Mouse (Mus musculus) stomach, postnatal 0 days (tissue): ENCODE results near the gene 1700029F12Rik. TPM values are rescaled to one million over a fixed set of nuclear protein-coding genes. Genes with fewer than 3 reads are reported as not detected.

Experiments
- ATAC-seq: fragments of 200-750 bp; cut with Nextera tagmentation; 2 replicates; pipeline ENCODE4 v1.8.0; 2017; ENCODE audit not compliant: low FRiP score, low TSS enrichment
- DNase-seq: peaks from one replicate; pipeline ENCODE4 v3.0.0-alpha.2; 2016; ENCODE audit warnings: low spot score
- H3K27ac ChIP-seq: fragments of 300-500 bp; sonication (generic); replicated peaks from 2 replicates; pipeline ENCODE4 v1.5.1; 2014; ENCODE audit warnings: mild to moderate bottlenecking, control low read depth
- H3K27me3 ChIP-seq: fragments of 300-500 bp; sonication (generic); 2 replicates; pipeline ENCODE4 v1.6.1; 2014; ENCODE audit warnings: low read length; ENCODE audit not compliant: control insufficient read depth, insufficient read depth
- H3K36me3 ChIP-seq: fragments of 300-500 bp; sonication (generic); 2 replicates; pipeline ENCODE4 v1.6.1; 2014; ENCODE audit warnings: low read length, mixed read lengths; ENCODE audit not compliant: control insufficient read depth, insufficient read depth
- H3K4me1 ChIP-seq: fragments of 300-500 bp; sonication (generic); replicated peaks from 2 replicates; pipeline ENCODE4 v1.6.1; 2014; ENCODE audit warnings: antibody characterized with exemption; ENCODE audit not compliant: control insufficient read depth, insufficient read depth
- H3K4me2 ChIP-seq: fragments of 300-500 bp; sonication (generic); replicated peaks from 2 replicates; pipeline ENCODE4 v1.6.1; 2014; ENCODE audit warnings: low read depth, mild to moderate bottlenecking, control low read depth, moderate library complexity
- H3K4me3 ChIP-seq: fragments of 300-500 bp; sonication (generic); 2 replicates; pipeline ENCODE4 v1.5.1; 2014; ENCODE audit warnings: low read depth, low read length, control low read depth
- H3K9ac ChIP-seq: fragments of 300-500 bp; sonication (generic); 2 replicates; pipeline ENCODE4 v1.6.1; 2014; ENCODE audit warnings: mild to moderate bottlenecking, low read length, control low read depth, mixed read lengths
- H3K9me3 ChIP-seq: fragments of 300-500 bp; sonication (generic); 2 replicates; pipeline ENCODE4 v1.6.1; 2016; ENCODE audit warnings: low read length; ENCODE audit not compliant: control insufficient read depth
- CTCF ChIP-seq: IDR thresholded peaks from 2 replicates; pipeline ENCODE4 v1.5.1; 2016; ENCODE audit warnings: antibody characterized with exemption, low read depth, mild to moderate bottlenecking, moderate library complexity
- EP300 ChIP-seq: optimal IDR thresholded peaks from 2 replicates; pipeline ENCODE3; 2016; ENCODE audit warnings: antibody characterized with exemption
- WGBS: fragments of 180-500 bp; shearing (Covaris S2); extraction: QIAGEN DNeasy Blood & Tissue Kit; methylation state at CpG from one replicate; pipeline ENCODE4 v1.1.7; 2014; 5-methylcytosine and 5-hydroxymethylcytosine counted together
- polyA plus RNA-seq: library from polyadenylated mRNA; unstranded; fragments of >200 nt; fragmentation: Nextera tagmentation; extraction: Ambion mirVana; gene quantifications from 2 replicates; pipeline ENCODE4 v1.2.1, GENCODE M21; 2015

Gene 1700029F12Rik
- polyA plus RNA-seq, 1 experiment from 2014 or later, result not detected

- H3K27ac ChIP-seq, result no peak overlapping the region
- 90% methylated on average over 3 of the region's 3 CpGs for WGBS
- TF ChIP-seq CTCF (no peak), EP300 (no peak)
- no peaks in the 10 kb centered on the region for H3K36me3 ChIP-seq
- H3K9ac ChIP-seq, result no peak overlapping the region
- H3K9me3 ChIP-seq, result no peaks in the 10 kb centered on the region
- no peak for ATAC-seq
- no peaks in the 10 kb centered on the region for H3K4me1 ChIP-seq
- no peak for DNase-seq
- no peaks in the 10 kb centered on the region for H3K27me3 ChIP-seq
- no peak overlapping the region for H3K4me2 ChIP-seq
- H3K4me3 ChIP-seq, result no peak overlapping the region
Measured at GRCm38 (mm10) chr13:97017711-97018110, 16.5 kb downstream of the 1700029F12Rik start.

GRCm38 (mm10) chr13:97014366-97014765, 19.8 kb downstream of the 1700029F12Rik start:
- Histone ChIP-seq H3K9me3 (no peaks in the 10 kb centered on the region), H3K4me2 (no peak overlapping the region), H3K4me3 (no peak overlapping the region), H3K9ac (no peak overlapping the region), H3K27ac (no peak overlapping the region), H3K4me1 (no peaks in the 10 kb centered on the region), H3K36me3 (no peaks in the 10 kb centered on the region), H3K27me3 (no peaks in the 10 kb centered on the region)
- ATAC-seq (no peak), DNase-seq (no peak)
- 68% methylated on average over 4 of the region's 4 CpGs for WGBS
- TF ChIP-seq EP300 (no peak), CTCF (no peak)

- H3K27me3 ChIP-seq, result no peaks in the 10 kb centered on the region
- H3K4me2 ChIP-seq, result peak overlapping the region; percentile 84
- ATAC-seq (peak; percentile 53; the same call in 1 of the 2 replicates), DNase-seq (peak; percentile 42)
- H3K4me1 ChIP-seq, result no peaks in the 10 kb centered on the region
- H3K9ac ChIP-seq, result peak overlapping the region; percentile 54
- no peaks in the 10 kb centered on the region for H3K9me3 ChIP-seq
- H3K36me3 ChIP-seq, result no peaks in the 10 kb centered on the region
- H3K27ac ChIP-seq, result no peak overlapping the region
- WGBS, result 3% methylated on average over 19 of the region's 19 CpGs
- peak overlapping the region; percentile 44 for H3K4me3 ChIP-seq
- TF ChIP-seq EP300, result no peak
- peak; percentile 66 for TF ChIP-seq CTCF
Measured at GRCm38 (mm10) chr13:97008266-97009153, 25.7 kb downstream of the 1700029F12Rik start.

- TF ChIP-seq EP300 (no peak), CTCF (no peak)
- Histone ChIP-seq H3K4me3 (peak overlapping the region; percentile 32), H3K9me3 (no peaks in the 10 kb centered on the region), H3K9ac (peak overlapping the region; percentile 23; the same call in 1 of the 2 replicates), H3K36me3 (no peaks in the 10 kb centered on the region), H3K4me1 (no peaks in the 10 kb centered on the region), H3K27me3 (no peaks in the 10 kb centered on the region), H3K27ac (no peak overlapping the region), H3K4me2 (peak overlapping the region; percentile 84)
- peak; percentile 42 for DNase-seq
- ATAC-seq, result 0 out of 2 replicates have a peak, but pooled peaks have one; percentile 49
- under 1% methylated on average over 20 of the region's 21 CpGs for WGBS
Measured at GRCm38 (mm10) chr13:97007501-97008265, 26.5 kb downstream of the 1700029F12Rik start.

GRCm38 (mm10) chr13:97006784-97007183, 27.4 kb downstream of the 1700029F12Rik start:
- WGBS, result 53% methylated on average over 2 of the region's 2 CpGs
- H3K36me3 ChIP-seq, result no peaks in the 10 kb centered on the region

More at GRCm38 (mm10) chr13:97006784-97007183, 27.4 kb downstream of the 1700029F12Rik start:
- Histone ChIP-seq H3K4me1 (no peaks in the 10 kb centered on the region), H3K27me3 (no peaks in the 10 kb centered on the region), H3K4me3 (no peak overlapping the region), H3K9me3 (no peaks in the 10 kb centered on the region), H3K4me2 (peak overlapping the region; percentile 84; the same call in 1 of the 2 replicates), H3K27ac (no peak overlapping the region), H3K9ac (no peak overlapping the region)
- TF ChIP-seq CTCF (no peak), EP300 (no peak)
- no peak for DNase-seq
- no peak for ATAC-seq
